Mouse (Mus musculus) megakaryocyte progenitor cell, adult 5-6 weeks (primary cell): ENCODE measurements around the gene Kxd1. TPM values are rescaled to one million over a fixed set of nuclear protein-coding genes. Genes with fewer than 3 reads are reported as not detected.

Experiments used
- ATAC-seq: replicated peaks from 2 replicates; pipeline ENCODE4 v1.8.0; 2016; ENCODE audit warnings: mild to moderate bottlenecking, moderate TSS enrichment, inconsistent platforms; ENCODE audit not compliant: poor library complexity
- total RNA-seq, 2 experiments: library from RNA; stranded (forward) in 1 of 2; stranded (reverse) in 1 of 2; fragments of 157-497, 149-512 nt in 1 of 2; fragments of 200-1000 nt in 1 of 2; gene quantifications; 2 replicates each; pipeline versions ENCODE4 v1.2.3 to v1.2.4; 2015 to 2017

Gene Kxd1
- total RNA-seq, 2 experiments from 2014 or later = 84.4 to 106 TPM

GRCm38 (mm10) chr8:70469938-70470337 lies 57.8 kb downstream of the Kxd1 start:
- ATAC-seq = no peak

GRCm38 (mm10) chr8:70469295-70469916 lies 58.4 kb downstream of the Kxd1 start:
- ATAC-seq = peak; percentile 17

GRCm38 (mm10) chr8:70468733-70469132 lies 59.0 kb downstream of the Kxd1 start:
- no peak for ATAC-seq

DNA sequence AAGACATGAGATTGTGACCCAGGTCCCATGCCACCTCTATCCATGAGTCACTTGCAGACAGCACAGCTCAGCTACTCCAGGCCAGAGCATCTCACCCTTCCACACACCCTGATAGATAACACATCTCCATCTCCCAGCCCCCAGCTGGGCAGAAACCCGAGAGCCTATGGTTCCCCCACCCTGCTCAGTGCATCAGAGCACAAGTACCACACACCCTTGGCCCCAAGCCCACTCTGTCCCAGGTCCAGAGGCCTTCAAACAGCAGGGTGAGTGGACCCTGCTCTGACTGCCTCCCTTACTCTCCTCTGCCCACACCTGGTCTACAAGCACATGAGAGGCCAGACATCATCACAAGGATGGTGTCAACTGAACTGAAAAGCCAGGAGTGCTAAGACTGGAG lies 59.8 kb downstream of the Kxd1 start:
- ATAC-seq = no peak

GRCm38 (mm10) chr8:70467229-70467725 lies 60.5 kb downstream of the Kxd1 start:
- no peak for ATAC-seq

GRCm38 (mm10) chr8:70466771-70467170 lies 61.0 kb downstream of the Kxd1 start:
- ATAC-seq = no peak

- no peak for ATAC-seq
Observed at GRCm38 (mm10) chr8:70466305-70466704, 61.5 kb downstream of the Kxd1 start.

GRCm38 (mm10) chr8:70465701-70466100 lies 62.1 kb downstream of the Kxd1 start:
- ATAC-seq = no peak

DNA sequence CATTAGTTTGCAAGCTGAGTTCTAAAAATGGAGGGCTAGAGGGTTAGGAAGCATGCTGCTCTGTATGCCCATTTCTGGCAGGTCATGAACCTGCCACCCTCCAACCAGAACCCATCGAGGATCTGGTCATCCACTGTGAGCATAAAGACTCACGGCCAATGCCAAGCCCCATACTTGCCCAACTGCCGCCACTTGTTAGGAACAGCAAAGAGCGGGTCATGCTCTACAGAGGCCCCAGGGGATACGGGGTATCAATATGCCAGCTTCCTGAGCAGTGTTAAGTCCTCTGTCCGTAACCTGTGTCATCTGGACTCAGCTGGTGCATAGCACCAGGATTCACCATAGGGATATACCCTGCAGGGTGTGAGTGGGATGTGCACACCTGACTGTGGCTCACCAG lies 63.6 kb downstream of the Kxd1 start:
- ATAC-seq = no peak

DNA sequence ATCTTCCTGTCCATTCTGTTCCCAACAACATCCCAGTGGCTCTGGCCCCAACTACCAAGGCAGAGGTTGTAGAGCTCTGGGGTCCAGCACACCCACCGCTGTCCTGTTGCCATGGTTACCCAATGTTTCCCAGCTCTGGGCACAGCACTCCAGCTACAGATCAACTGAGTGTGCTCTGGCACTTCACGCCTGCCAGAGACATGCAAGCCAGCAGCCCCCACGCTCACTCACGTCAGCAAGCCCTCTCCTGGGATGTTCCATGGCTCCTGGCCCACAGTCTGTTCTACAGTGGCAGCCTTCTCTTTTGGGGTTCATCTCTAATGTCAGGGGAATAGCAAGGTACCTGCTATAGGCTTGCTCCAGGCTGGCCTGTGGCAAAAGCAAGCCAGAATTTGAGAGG lies 64.5 kb downstream of the Kxd1 start:
- ATAC-seq = no peak

DNA sequence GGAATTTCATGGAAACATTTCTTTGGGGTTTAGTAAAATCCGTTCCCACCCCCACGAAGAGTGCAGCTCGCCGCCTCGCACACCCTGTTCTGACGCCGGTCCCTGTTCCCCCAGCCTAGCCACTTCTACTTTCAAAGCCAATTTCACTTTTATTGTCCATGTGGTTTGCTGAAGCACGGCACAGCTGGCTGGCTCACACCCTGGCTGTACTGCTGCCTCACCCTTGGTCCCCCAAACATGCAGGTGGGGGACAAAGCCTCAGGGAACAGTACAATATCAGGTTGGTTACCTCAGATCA lies 65.3 kb downstream of the Kxd1 start:
- ATAC-seq = no peak

GRCm38 (mm10) chr8:70461765-70462515 lies 65.8 kb downstream of the Kxd1 start:
- ATAC-seq = no peak

DNA sequence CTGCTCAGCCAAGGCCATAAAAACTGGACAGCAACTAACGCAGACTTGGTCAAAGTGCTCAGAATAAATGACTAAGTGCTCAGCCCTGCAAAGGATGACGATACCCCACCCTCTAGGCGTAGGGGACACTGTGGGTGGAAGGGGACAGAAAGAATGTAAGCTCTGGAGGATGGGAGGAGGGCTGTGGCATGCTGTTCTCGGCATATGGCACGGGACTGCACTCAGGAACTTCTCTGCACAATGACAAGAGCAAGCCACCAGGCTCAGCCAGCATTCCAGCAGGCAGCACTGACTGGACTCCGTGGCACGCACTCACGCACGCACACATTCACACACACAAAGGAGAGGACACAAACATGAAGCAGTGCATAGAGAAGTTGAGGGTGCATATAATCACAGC lies 67.2 kb downstream of the Kxd1 start:
- no peak for ATAC-seq

DNA sequence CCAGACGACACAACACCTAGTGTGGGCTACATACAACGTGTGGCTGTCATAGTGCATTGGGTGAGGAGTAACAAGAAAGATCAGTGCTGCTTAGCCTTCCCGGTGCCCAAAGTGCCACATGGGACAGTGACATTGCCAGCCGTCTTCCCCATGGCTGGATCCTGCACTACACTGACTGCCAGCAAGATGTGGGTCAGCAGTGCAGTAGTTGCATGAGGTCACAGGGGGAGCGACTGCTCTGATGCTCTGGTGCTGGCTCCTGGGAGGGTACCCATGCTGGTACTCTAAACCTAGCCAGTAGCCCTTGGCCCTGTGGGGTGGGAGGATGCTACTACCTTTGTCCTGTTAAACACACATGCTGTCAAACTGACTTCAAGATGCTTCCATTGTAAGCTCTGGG lies 67.6 kb downstream of the Kxd1 start:
- no peak for ATAC-seq

GRCm38 (mm10) chr8:70459636-70460035 lies 68.1 kb downstream of the Kxd1 start:
- ATAC-seq = no peak

GRCm38 (mm10) chr8:70458462-70458861 lies 69.3 kb downstream of the Kxd1 start:
- no peak for ATAC-seq

Other genes starting within 250 kb of the Kxd1 start
- gene Homer3, start 245.1 kb downstream of the Kxd1 start, total RNA-seq (2015) = 4.2 and 5.8 TPM in 2 replicates
- gene Homer3, start 245.1 kb downstream of the Kxd1 start, total RNA-seq (2017) = 8.9 and 9.9 TPM in 2 replicates
- gene Ddx49, start 225.5 kb downstream of the Kxd1 start, total RNA-seq (2015) = 42.7 and 44.7 TPM in 2 replicates
- gene Ddx49, start 225.5 kb downstream of the Kxd1 start, total RNA-seq (2017) = 163 and 172 TPM in 2 replicates
- gene Cope, start 225.4 kb downstream of the Kxd1 start, total RNA-seq (2015) = 214 and 223 TPM in 2 replicates
- gene Cope, start 225.4 kb downstream of the Kxd1 start, total RNA-seq (2017) = 129 and 151 TPM in 2 replicates
- not detected in 2 replicates for gene Cers1, start 212.2 kb downstream of the Kxd1 start, total RNA-seq (2015)
- not detected in 2 replicates for gene Cers1, start 212.2 kb downstream of the Kxd1 start, total RNA-seq (2017)
- gene Gdf1, start 198.1 kb downstream of the Kxd1 start, total RNA-seq (2015) = not detected in 2 replicates
- not detected in 2 replicates for gene Gdf1, start 198.1 kb downstream of the Kxd1 start, total RNA-seq (2017)
- 13.9 and 15.3 TPM in 2 replicates for gene Upf1, start 174.7 kb downstream of the Kxd1 start, total RNA-seq (2015)
- 32.3 and 32.5 TPM in 2 replicates for gene Upf1, start 174.7 kb downstream of the Kxd1 start, total RNA-seq (2017)
- gene Comp, start 154.4 kb downstream of the Kxd1 start, total RNA-seq (2015) = not detected in 2 replicates
- 0.07 TPM in 1 of 2 replicates, not detected in the other for gene Comp, start 154.4 kb downstream of the Kxd1 start, total RNA-seq (2017)
- 7.8 and 9.3 TPM in 2 replicates for gene Crtc1, start 88.4 kb downstream of the Kxd1 start, total RNA-seq (2015)
- 2.7 and 6.6 TPM in 2 replicates for gene Crtc1, start 88.4 kb downstream of the Kxd1 start, total RNA-seq (2017)
- gene Klhl26, start 51.0 kb downstream of the Kxd1 start, total RNA-seq (2015) = 4.7 and 5.1 TPM in 2 replicates
- 3.5 and 3.6 TPM in 2 replicates for gene Klhl26, start 51.0 kb downstream of the Kxd1 start, total RNA-seq (2017)
- gene Tmem59l, start 40.6 kb downstream of the Kxd1 start, total RNA-seq (2015) = not detected in 2 replicates
- gene Tmem59l, start 40.6 kb downstream of the Kxd1 start, total RNA-seq (2017) = not detected in 2 replicates
- gene Crlf1, start 34.8 kb downstream of the Kxd1 start, total RNA-seq (2015) = not detected in 2 replicates
- not detected in 2 replicates for gene Crlf1, start 34.8 kb downstream of the Kxd1 start, total RNA-seq (2017)
- gene Rex1bd, start 21.2 kb downstream of the Kxd1 start, total RNA-seq (2015) = 40.6 and 41.3 TPM in 2 replicates
- 42.1 and 50.4 TPM in 2 replicates for gene Rex1bd, start 21.2 kb downstream of the Kxd1 start, total RNA-seq (2017)
- 3,077 and 3,244 TPM in 2 replicates for gene Uba52, start 17.2 kb downstream of the Kxd1 start, total RNA-seq (2015)
- gene Uba52, start 17.2 kb downstream of the Kxd1 start, total RNA-seq (2017) = 4,035 and 5,307 TPM in 2 replicates
- 74.6 and 90.4 TPM in 2 replicates for gene Fkbp8, start 232 bp downstream of the Kxd1 start, total RNA-seq (2015)
- 114 and 133 TPM in 2 replicates for gene Fkbp8, start 232 bp downstream of the Kxd1 start, total RNA-seq (2017)
- gene Ell, start 11.5 kb upstream of the Kxd1 start, total RNA-seq (2015) = 8.5 and 8.7 TPM in 2 replicates
- gene Ell, start 11.5 kb upstream of the Kxd1 start, total RNA-seq (2017) = 9.1 and 9.5 TPM in 2 replicates
- 26.1 and 39.0 TPM in 2 replicates for gene Isyna1, start 66.4 kb upstream of the Kxd1 start, total RNA-seq (2015)
- gene Isyna1, start 66.4 kb upstream of the Kxd1 start, total RNA-seq (2017) = 42.9 and 45.4 TPM in 2 replicates
- gene Ssbp4, start 80.9 kb upstream of the Kxd1 start, total RNA-seq (2015) = 31.6 and 40.7 TPM in 2 replicates
- gene Ssbp4, start 80.9 kb upstream of the Kxd1 start, total RNA-seq (2017) = 40.2 and 69.7 TPM in 2 replicates
- gene Lrrc25, start 88.2 kb upstream of the Kxd1 start, total RNA-seq (2015) = 6.2 and 12.9 TPM in 2 replicates
- gene Lrrc25, start 88.2 kb upstream of the Kxd1 start, total RNA-seq (2017) = 4.7 and 5.4 TPM in 2 replicates
- not detected in 2 replicates for gene Gdf15, start 104.5 kb upstream of the Kxd1 start, total RNA-seq (2015)
- gene Gdf15, start 104.5 kb upstream of the Kxd1 start, total RNA-seq (2017) = not detected in 2 replicates
- 11.7 and 11.8 TPM in 2 replicates for gene Pgpep1, start 132.4 kb upstream of the Kxd1 start, total RNA-seq (2015)
- 3.6 and 5.2 TPM in 2 replicates for gene Pgpep1, start 132.4 kb upstream of the Kxd1 start, total RNA-seq (2017)
- 121 and 125 TPM in 2 replicates for gene Lsm4, start 145.3 kb upstream of the Kxd1 start, total RNA-seq (2015)
- gene Lsm4, start 145.3 kb upstream of the Kxd1 start, total RNA-seq (2017) = 214 and 249 TPM in 2 replicates
- gene Jund, start 171.0 kb upstream of the Kxd1 start, total RNA-seq (2015) = 16.1 and 29.1 TPM in 2 replicates
- gene Jund, start 171.0 kb upstream of the Kxd1 start, total RNA-seq (2017) = 19.8 and 21.0 TPM in 2 replicates
- 0.07 TPM in 1 of 2 replicates, not detected in the other for gene Iqcn, start 175.5 kb upstream of the Kxd1 start, total RNA-seq (2015)
- not detected in 2 replicates for gene Iqcn, start 175.5 kb upstream of the Kxd1 start, total RNA-seq (2017)
- not detected in 2 replicates for gene Gm3336, start 190.6 kb upstream of the Kxd1 start, total RNA-seq (2015)
- gene Gm3336, start 190.6 kb upstream of the Kxd1 start, total RNA-seq (2017) = 0.12 TPM in 1 of 2 replicates, not detected in the other
- gene Pde4c, start 195.8 kb upstream of the Kxd1 start, total RNA-seq (2015) = 0.39 TPM in 1 of 2 replicates, not detected in the other
- gene Pde4c, start 195.8 kb upstream of the Kxd1 start, total RNA-seq (2017) = not detected in 2 replicates
- 2.6 and 3.6 TPM in 2 replicates for gene Rab3a, start 226.7 kb upstream of the Kxd1 start, total RNA-seq (2015)
- gene Rab3a, start 226.7 kb upstream of the Kxd1 start, total RNA-seq (2017) = 2.1 and 6.6 TPM in 2 replicates
- 37.4 and 41.4 TPM in 2 replicates for gene Mpv17l2, start 233.0 kb upstream of the Kxd1 start, total RNA-seq (2015)
- gene Mpv17l2, start 233.0 kb upstream of the Kxd1 start, total RNA-seq (2017) = 10.2 and 10.4 TPM in 2 replicates
- gene Pik3r2, start 248.8 kb upstream of the Kxd1 start, total RNA-seq (2015) = 5.7 and 6.0 TPM in 2 replicates
- gene Pik3r2, start 248.8 kb upstream of the Kxd1 start, total RNA-seq (2017) = 18.1 and 18.5 TPM in 2 replicates